Mouse (Mus musculus): ENCODE measurements around the gene Gm5485.

Gene Gm5485

GRCm38 (mm10) chr16:48412246-48412645, at the start of gene Gm5485:
Gene Gm5485 (minus strand): TSS chr16:48412416.
- no peak for DNase-seq (ENCODE audit: low read depth, low spot score)

- no peak for DNase-seq (ENCODE audit: low read depth, low spot score)
Observed at GRCm38 (mm10) chr16:48453264-48453663, 41.0 kb upstream of the Gm5485 start.

- no peak for DNase-seq (ENCODE audit: low read depth, low spot score)
Observed at GRCm38 (mm10) chr16:48446161-48446925, 34.1 kb upstream of the Gm5485 start.

GRCm38 (mm10) chr16:48444589-48444988, 32.4 kb upstream of the Gm5485 start:
- DNase-seq (ENCODE audit: low read depth, low spot score), result no peak

- DNase-seq (ENCODE audit: low read depth, low spot score), result no peak
Observed at GRCm38 (mm10) chr16:48437476-48437875, 25.3 kb upstream of the Gm5485 start.

GRCm38 (mm10) chr16:48435454-48435853, 23.2 kb upstream of the Gm5485 start:
- peak; percentile 68 for DNase-seq (ENCODE audit: low read depth, low spot score)

- DNase-seq (ENCODE audit: low read depth, low spot score), result peak; percentile 83
Observed at GRCm38 (mm10) chr16:48431027-48431426, 18.8 kb upstream of the Gm5485 start, which contains the start of gene Morc1. Gene Morc1 (plus strand): TSS chr16:48431237.

GRCm38 (mm10) chr16:48429427-48429826, 17.2 kb upstream of the Gm5485 start:
- DNase-seq (ENCODE audit: low read depth, low spot score), result no peak

- DNase-seq (ENCODE audit: low read depth, low spot score), result no peak
Observed at GRCm38 (mm10) chr16:48424069-48424468, 11.9 kb upstream of the Gm5485 start.

- DNase-seq (ENCODE audit: low read depth, low spot score), result peak; percentile 84
Observed at GRCm38 (mm10) chr16:48422501-48422900, 10.3 kb upstream of the Gm5485 start.

- no peak for DNase-seq (ENCODE audit: low read depth, low spot score)
Observed at GRCm38 (mm10) chr16:48419035-48419434, 6.8 kb upstream of the Gm5485 start.

GRCm38 (mm10) chr16:48418557-48418956, 6.3 kb upstream of the Gm5485 start:
- DNase-seq (ENCODE audit: low read depth, low spot score), result no peak

- no peak for DNase-seq (ENCODE audit: low read depth, low spot score)
Observed at GRCm38 (mm10) chr16:48410125-48410524, 2.1 kb downstream of the Gm5485 start.

- DNase-seq (ENCODE audit: low read depth, low spot score), result no peak
Observed at GRCm38 (mm10) chr16:48409580-48409979, 2.6 kb downstream of the Gm5485 start.

GRCm38 (mm10) chr16:48405674-48406403, 6.4 kb downstream of the Gm5485 start:
- no peak for DNase-seq (ENCODE audit: low read depth, low spot score)

GRCm38 (mm10) chr16:48404009-48404408, 8.2 kb downstream of the Gm5485 start:
- no peak for DNase-seq (ENCODE audit: low read depth, low spot score)

GRCm38 (mm10) chr16:48403423-48403822, 8.8 kb downstream of the Gm5485 start:
- no peak for DNase-seq (ENCODE audit: low read depth, low spot score)

- no peak for DNase-seq (ENCODE audit: low read depth, low spot score)
Observed at GRCm38 (mm10) chr16:48402963-48403362, 9.3 kb downstream of the Gm5485 start.

GRCm38 (mm10) chr16:48395278-48395677, 16.9 kb downstream of the Gm5485 start:
- no peak for DNase-seq (ENCODE audit: low read depth, low spot score)

- no peak for DNase-seq (ENCODE audit: low read depth, low spot score)
Observed at GRCm38 (mm10) chr16:48386982-48387381, 25.2 kb downstream of the Gm5485 start.

GRCm38 (mm10) chr16:48383582-48384257, 28.5 kb downstream of the Gm5485 start:
- DNase-seq (ENCODE audit: low read depth, low spot score), result no peak

Measured in ES-CJ7 (cell line).